Mouse (Mus musculus): Measurements from ENCODE around the gene Cacna1e.

DNA sequence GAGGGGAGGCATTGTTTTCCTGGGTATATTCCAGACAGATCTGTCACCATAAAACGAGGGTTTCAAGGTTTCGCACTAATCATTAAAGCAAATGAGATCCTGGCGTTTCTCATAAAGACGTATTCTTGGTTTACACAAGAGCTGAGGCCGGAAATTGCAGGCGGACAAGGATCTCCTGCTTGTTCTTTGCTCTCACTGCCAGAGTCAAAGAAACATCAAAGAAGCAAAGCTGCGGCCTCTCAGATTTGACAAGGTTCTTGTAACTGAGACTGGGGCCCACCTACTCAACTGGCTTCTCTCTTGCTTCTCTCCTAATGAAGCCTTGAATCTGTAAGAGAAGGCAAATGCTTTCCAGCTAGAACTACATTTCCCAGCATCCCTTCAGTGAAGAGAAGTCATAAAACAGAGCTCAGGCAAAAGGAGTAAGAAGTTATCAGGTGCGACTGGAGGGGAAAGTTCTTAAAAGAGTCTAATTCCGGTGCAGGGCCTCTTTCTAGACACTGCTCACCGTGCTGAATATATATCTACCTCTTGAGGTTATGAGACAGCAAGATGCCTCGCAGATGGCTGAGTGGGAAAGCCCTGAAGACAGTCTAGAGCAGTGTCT, 104.3 kb downstream of the Cacna1e start:
- no peak for TF ChIP-seq CTCF (IDR thresholded peaks at IDR 0.05)
- TF ChIP-seq EP300 (IDR thresholded peaks at IDR 0.05), result no peak

Data from lung, postnatal 0 days (tissue).